Mouse (Mus musculus): Measurements from ENCODE around the gene Tnnt1. TPM values are rescaled to one million over a fixed set of nuclear protein-coding genes. Genes with fewer than 3 reads are reported as not detected.
"Not testable (repeated sequence)": the region's sequence is repeated elsewhere in the genome, so short reads cannot be mapped to it uniquely, and the experiment has no call there.

The Tnnt1 gene
- 10 to 100 TPM in 1 of 2 experiments, 1 to 10 TPM in 1; 4.6 to 10.2 TPM for total RNA-seq (2021)

- intact Hi-C loops (cut with DNase I) = no loop called here
- DNase-seq (ENCODE audit: low spot score in 2 of 2) = no peak
Measured at GRCm38 (mm10) chr7:4516332-4517050, at the start of gene Tnnt1. Gene Tnnt1, minus strand, starts transcription at chr7:4516382.

- intact Hi-C loops (cut with DNase I) = no loop called here
Measured at GRCm38 (mm10) chr7:4562660-4563059, 46.5 kb upstream of the Tnnt1 start.

GRCm38 (mm10) chr7:4557167-4557560 is 41.0 kb upstream of the Tnnt1 start:
- intact Hi-C loops (cut with DNase I) = loop anchor here (2.0 to 5.0 kb wide), 2 partner anchors 65 to 250 kb away; no protein-coding TSS in a partner anchor
- no peak for DNase-seq (ENCODE audit: low spot score in 2 of 2)

More at GRCm38 (mm10) chr7:4562660-4563059, 46.5 kb upstream of the Tnnt1 start:
- DNase-seq (ENCODE audit: low spot score in 2 of 2) = no peak

GRCm38 (mm10) chr7:4556256-4557166 is 40.3 kb upstream of the Tnnt1 start:
- peak; percentile 83 to 91 for DNase-seq (ENCODE audit: low spot score in 2 of 2)
- intact Hi-C loops (cut with DNase I) = loop anchor here (2.0 to 5.0 kb wide), 2 partner anchors 66 to 250 kb away; no protein-coding TSS in a partner anchor

GRCm38 (mm10) chr7:4547221-4547641 is 31.0 kb upstream of the Tnnt1 start, which contains the start of gene Syt5:
Gene Syt5, minus strand, starts transcription at chr7:4547541.
- peak; percentile 74 to 79 for DNase-seq (ENCODE audit: low spot score in 2 of 2)
- intact Hi-C loops (cut with DNase I) = loop anchor here (5.0 kb wide), 1 partner anchor 265 kb away; the partner anchor contains the start of gene Ube2s

GRCm38 (mm10) chr7:4546591-4547131 is 30.5 kb upstream of the Tnnt1 start:
- DNase-seq (ENCODE audit: low spot score in 2 of 2) = peak; percentile 97 to 98
- intact Hi-C loops (cut with DNase I) = loop anchor here (5.0 kb wide), 1 partner anchor 266 kb away; the partner anchor contains the start of gene Ube2s

- intact Hi-C loops (cut with DNase I) = loop anchor here (5.0 kb wide), 1 partner anchor 266 kb away; the partner anchor contains the start of gene Ube2s
- peak; percentile 18 to 33 for DNase-seq (ENCODE audit: low spot score in 2 of 2)
Measured at GRCm38 (mm10) chr7:4546050-4546449, 29.9 kb upstream of the Tnnt1 start.

GRCm38 (mm10) chr7:4542013-4542412 is 25.8 kb upstream of the Tnnt1 start:
- no peak for DNase-seq (ENCODE audit: low spot score in 2 of 2)
- intact Hi-C loops (cut with DNase I) = no loop called here

GRCm38 (mm10) chr7:4541344-4541743 is 25.2 kb upstream of the Tnnt1 start:
- intact Hi-C loops (cut with DNase I) = no loop called here
- DNase-seq (ENCODE audit: low spot score in 2 of 2) = no peak

GRCm38 (mm10) chr7:4539019-4539418 is 22.8 kb upstream of the Tnnt1 start:
- no peak for DNase-seq (ENCODE audit: low spot score in 2 of 2)
- intact Hi-C loops (cut with DNase I) = no loop called here

- DNase-seq (ENCODE audit: low spot score in 2 of 2) = no peak
- intact Hi-C loops (cut with DNase I) = no loop called here
Measured at GRCm38 (mm10) chr7:4537181-4537580, 21.0 kb upstream of the Tnnt1 start.

- no peak for DNase-seq (ENCODE audit: low spot score in 2 of 2)
- intact Hi-C loops (cut with DNase I) = no loop called here
Measured at GRCm38 (mm10) chr7:4536369-4536768, 20.2 kb upstream of the Tnnt1 start.

- no peak for DNase-seq (ENCODE audit: low spot score in 2 of 2)
- intact Hi-C loops (cut with DNase I) = no loop called here
Measured at GRCm38 (mm10) chr7:4532005-4532729, 16.0 kb upstream of the Tnnt1 start, which contains the start of gene Dnaaf3. Gene Dnaaf3, minus strand, starts transcription at chr7:4532453.

GRCm38 (mm10) chr7:4530166-4530565 is 14.0 kb upstream of the Tnnt1 start:
- intact Hi-C loops (cut with DNase I) = not testable (repeated sequence)

GRCm38 (mm10) chr7:4527302-4527689 is 11.1 kb upstream of the Tnnt1 start:
- no peak for DNase-seq (ENCODE audit: low spot score in 2 of 2)
- intact Hi-C loops (cut with DNase I) = loop anchor here (2.0 kb wide), 1 partner anchor 16 kb away; no protein-coding TSS in a partner anchor

More at GRCm38 (mm10) chr7:4530166-4530565, 14.0 kb upstream of the Tnnt1 start:
- not testable (repeated sequence) for DNase-seq (ENCODE audit: low spot score in 2 of 2)

GRCm38 (mm10) chr7:4526341-4527301 is 10.4 kb upstream of the Tnnt1 start:
- DNase-seq (ENCODE audit: low spot score in 2 of 2) = peak; percentile 69 to 78
- intact Hi-C loops (cut with DNase I) = loop anchor here (2.0 kb wide), 1 partner anchor 16 kb away; no protein-coding TSS in a partner anchor

- peak; percentile 31 to 56 for DNase-seq (ENCODE audit: low spot score in 2 of 2)
- intact Hi-C loops (cut with DNase I) = loop anchor here (2.0 kb wide), 2 partner anchors 46 to 94 kb away; no protein-coding TSS in a partner anchor
Measured at GRCm38 (mm10) chr7:4524212-4524922, 8.2 kb upstream of the Tnnt1 start, which contains the start of gene Tnni3. Gene Tnni3, minus strand, starts transcription at chr7:4524229.

All from left cerebral cortex, postnatal 25 days (tissue).